Mouse (Mus musculus) ES-E14 (cell line): Measurements from ENCODE around the gene Srr.

ENCODE experiments used
- MAFK ChIP-seq: IDR thresholded peaks from 2 replicates; pipeline ENCODE4 v1.6.1; 2014; ENCODE audit warnings: mild to moderate bottlenecking, low read depth, low read length, inconsistent platforms; ENCODE audit not compliant: insufficient read depth
- ZC3H11A ChIP-seq: IDR thresholded peaks from 2 replicates; pipeline ENCODE4 v1.6.1; 2012; ENCODE audit warnings: low read depth, mild to moderate bottlenecking, inconsistent platforms, low read length, borderline replicate concordance

DNA sequence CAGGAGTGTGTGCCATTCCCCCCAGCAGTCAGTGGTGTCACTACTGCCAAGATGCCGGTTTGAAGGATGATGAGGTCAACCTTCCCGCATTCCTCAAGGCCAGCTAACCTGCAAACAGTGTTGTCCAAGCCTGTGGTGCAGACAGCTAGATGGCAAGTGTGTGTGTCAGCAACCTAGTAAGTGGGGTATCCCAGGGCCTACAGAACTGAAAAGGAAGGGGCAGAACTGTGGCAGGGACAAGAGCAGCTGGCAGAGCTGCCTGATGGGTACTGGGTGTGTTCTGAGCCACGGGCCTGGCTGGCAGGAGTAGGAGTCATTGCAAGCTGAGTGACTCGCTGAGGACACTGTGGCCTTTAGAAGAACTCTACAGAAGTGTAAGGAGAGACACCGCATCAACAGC lies 63.6 kb downstream of the Srr start:
- TF ChIP-seq MAFK (no peak), ZC3H11A (no peak)
